Mouse (Mus musculus) gastrocnemius, postnatal 25 days (tissue): Measurements from ENCODE around the gene Gm21616. TPM values are rescaled to one million over a fixed set of nuclear protein-coding genes. Genes with fewer than 3 reads are reported as not detected.
"Not testable (repeated sequence)": the region's sequence is repeated elsewhere in the genome, so short reads cannot be mapped to it uniquely, and the experiment has no call there.

ENCODE experiments used
- DNase-seq: peaks from one replicate; pipeline ENCODE4 v3.0.0; 2022
- long read RNA-seq, 2 experiments: library from polyadenylated mRNA; stranded (forward); transcript quantifications; one replicate each; pipeline ENCODE4 v2.0.0; 2021
- total RNA-seq, 2 experiments: library from RNA; stranded (reverse); gene quantifications; 1 replicate in 1 of 2; 2 replicates in 1 of 2; pipeline ENCODE4 v1.2.3; 2021

Gene Gm21616
- not detected for total RNA-seq
- long read RNA-seq, experiment 1 = 0 reads
- long read RNA-seq, experiment 2 = 0 reads

DNA sequence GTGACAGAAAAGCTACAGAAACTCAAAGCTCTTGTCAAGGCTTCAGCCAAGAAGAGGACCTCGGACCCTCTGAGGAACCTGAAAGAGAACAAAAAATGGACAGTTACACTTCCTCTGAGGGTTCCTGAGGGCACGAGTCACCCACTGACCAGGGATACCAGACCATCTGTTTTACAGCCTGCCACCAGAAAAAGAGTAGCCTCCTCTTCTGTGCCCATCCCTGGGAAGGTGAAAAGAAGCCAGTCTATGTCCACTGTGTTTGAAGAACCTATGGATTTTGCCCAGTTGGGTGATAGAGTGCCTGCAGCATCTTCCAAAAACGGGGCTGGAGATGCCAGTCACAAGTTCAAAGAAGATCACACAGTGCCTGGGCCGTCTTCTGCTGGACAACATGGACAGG, at the start of gene Gm21616:
TSS of gene Gm21616 (plus strand) at position 301 of the 400 bp plus-strand sequence.
- DNase-seq = not testable (repeated sequence)
